Mouse (Mus musculus): ENCODE measurements at regions not wholly inside any gene's neighbourhood (a gene's known extent, or its start where the extent isn't known, plus 50 kb on each side); places are given as distances from the start of the nearest gene placed in this dataset.

GRCm38 (mm10) chr14:76708728-76709127, 152.0 kb upstream of the Serp2 start:
- no peak for ATAC-seq
- Histone ChIP-seq H3K27ac (no peak overlapping the region), H3K9ac (no peak overlapping the region), H3K4me2 (no peak overlapping the region), H3K4me1 (peaks cover 7% of the 10 kb centered on the region), H3K36me3 (no peaks in the 10 kb centered on the region), H3K9me3 (replicated peaks) (no peaks in the 10 kb centered on the region), H3K4me3 (no peak overlapping the region), H3K27me3 (replicated peaks) (no peaks in the 10 kb centered on the region)
- 81% methylated on average over 11 of the region's 11 CpGs for WGBS (ENCODE audit: insufficient replicate concordance)

GRCm38 (mm10) chr14:76703373-76703764, 146.7 kb upstream of the Serp2 start:
- H3K4me1 ChIP-seq: peaks cover 42% of the 10 kb centered on the region
- no peaks in the 10 kb centered on the region for H3K9me3 ChIP-seq (replicated peaks)
- H3K4me2 ChIP-seq: no peak overlapping the region
- WGBS (ENCODE audit: insufficient replicate concordance): 52% methylated on average over 7 of the region's 7 CpGs
- no peak overlapping the region for H3K27ac ChIP-seq
- no peaks in the 10 kb centered on the region for H3K27me3 ChIP-seq (replicated peaks)
- ATAC-seq: no peak
- no peaks in the 10 kb centered on the region for H3K36me3 ChIP-seq
- H3K9ac ChIP-seq: no peak overlapping the region
- no peak overlapping the region for H3K4me3 ChIP-seq

- 46% methylated on average over 8 of the region's 8 CpGs for WGBS (ENCODE audit: insufficient replicate concordance)
- H3K9ac ChIP-seq: no peak overlapping the region
- H3K4me3 ChIP-seq: no peak overlapping the region
- H3K9me3 ChIP-seq (replicated peaks): no peaks in the 10 kb centered on the region
- no peak for ATAC-seq
- no peaks in the 10 kb centered on the region for H3K36me3 ChIP-seq
- H3K27me3 ChIP-seq (replicated peaks): no peaks in the 10 kb centered on the region
- peaks cover 47% of the 10 kb centered on the region for H3K4me1 ChIP-seq
- no peak overlapping the region for H3K27ac ChIP-seq
- H3K4me2 ChIP-seq: no peak overlapping the region
These were observed 146.2 kb upstream of the Serp2 start for GRCm38 (mm10) chr14:76702709-76703372.

GRCm38 (mm10) chr14:76701911-76702708, 145.4 kb upstream of the Serp2 start:
- Histone ChIP-seq H3K9ac (no peak overlapping the region), H3K27me3 (replicated peaks) (no peaks in the 10 kb centered on the region), H3K4me1 (peaks cover 51% of the 10 kb centered on the region), H3K4me2 (no peak overlapping the region), H3K27ac (no peak overlapping the region), H3K9me3 (replicated peaks) (no peaks in the 10 kb centered on the region), H3K4me3 (no peak overlapping the region), H3K36me3 (no peaks in the 10 kb centered on the region)
- no peak for ATAC-seq
- WGBS (ENCODE audit: insufficient replicate concordance): 16% methylated on average over 14 of the region's 14 CpGs

GRCm38 (mm10) chr14:76701304-76701703, 144.6 kb upstream of the Serp2 start:
- Histone ChIP-seq H3K9ac (no peak overlapping the region), H3K36me3 (no peaks in the 10 kb centered on the region), H3K27ac (no peak overlapping the region), H3K4me1 (peaks cover 60% of the 10 kb centered on the region), H3K4me3 (no peak overlapping the region), H3K27me3 (replicated peaks) (no peaks in the 10 kb centered on the region), H3K9me3 (replicated peaks) (no peaks in the 10 kb centered on the region), H3K4me2 (no peak overlapping the region)
- 51% methylated on average over 1 of the region's 1 CpGs for WGBS (ENCODE audit: insufficient replicate concordance)
- ATAC-seq: no peak

- H3K4me1 ChIP-seq: peaks cover 65% of the 10 kb centered on the region
- peak; percentile 40; the same call in 1 of the 2 replicates for ATAC-seq
- H3K36me3 ChIP-seq: no peaks in the 10 kb centered on the region
- H3K4me2 ChIP-seq: no peak overlapping the region
- 38% methylated on average over 3 of the region's 3 CpGs for WGBS (ENCODE audit: insufficient replicate concordance)
- no peak overlapping the region for H3K27ac ChIP-seq
- no peaks in the 10 kb centered on the region for H3K9me3 ChIP-seq (replicated peaks)
- H3K4me3 ChIP-seq: no peak overlapping the region
- H3K27me3 ChIP-seq (replicated peaks): no peaks in the 10 kb centered on the region
- no peak overlapping the region for H3K9ac ChIP-seq
These were observed 144.1 kb upstream of the Serp2 start for GRCm38 (mm10) chr14:76700796-76701195.

- Histone ChIP-seq H3K36me3 (no peaks in the 10 kb centered on the region), H3K9ac (no peak overlapping the region), H3K4me1 (peaks cover 71% of the 10 kb centered on the region), H3K27ac (no peak overlapping the region), H3K4me3 (no peak overlapping the region), H3K27me3 (replicated peaks) (no peaks in the 10 kb centered on the region), H3K9me3 (replicated peaks) (no peaks in the 10 kb centered on the region), H3K4me2 (no peak overlapping the region)
- ATAC-seq: no peak
- WGBS (ENCODE audit: insufficient replicate concordance): 46% methylated on average over 4 of the region's 4 CpGs
These were observed 143.5 kb upstream of the Serp2 start for GRCm38 (mm10) chr14:76700190-76700589.

GRCm38 (mm10) chr14:76698718-76699402, 142.2 kb upstream of the Serp2 start:
- Histone ChIP-seq H3K9ac (no peak overlapping the region), H3K4me3 (no peak overlapping the region), H3K27ac (no peak overlapping the region), H3K27me3 (replicated peaks) (no peaks in the 10 kb centered on the region), H3K4me1 (peaks cover 84% of the 10 kb centered on the region), H3K4me2 (no peak overlapping the region), H3K36me3 (no peaks in the 10 kb centered on the region), H3K9me3 (replicated peaks) (no peaks in the 10 kb centered on the region)
- no peak for ATAC-seq
- WGBS (ENCODE audit: insufficient replicate concordance): 54% methylated on average over 4 of the region's 4 CpGs

GRCm38 (mm10) chr14:76696729-76697128, 140.0 kb upstream of the Serp2 start:
- WGBS (ENCODE audit: insufficient replicate concordance): 45% methylated on average over 4 of the region's 4 CpGs
- Histone ChIP-seq H3K27ac (no peak overlapping the region), H3K4me3 (no peak overlapping the region), H3K36me3 (no peaks in the 10 kb centered on the region), H3K4me1 (peaks cover 67% of the 10 kb centered on the region), H3K27me3 (replicated peaks) (no peaks in the 10 kb centered on the region), H3K9me3 (replicated peaks) (no peaks in the 10 kb centered on the region), H3K9ac (no peak overlapping the region), H3K4me2 (no peak overlapping the region)
- ATAC-seq: no peak

- peak overlapping the region; percentile 16 for H3K4me3 ChIP-seq
- H3K36me3 ChIP-seq: no peaks in the 10 kb centered on the region
- peak overlapping the region; percentile 59 for H3K4me2 ChIP-seq
- WGBS (ENCODE audit: insufficient replicate concordance): 10% methylated on average over 18 of the region's 18 CpGs
- peak; percentile 61 for ATAC-seq
- H3K4me1 ChIP-seq: peaks cover 59% of the 10 kb centered on the region
- H3K9me3 ChIP-seq (replicated peaks): no peaks in the 10 kb centered on the region
- H3K27me3 ChIP-seq (replicated peaks): no peaks in the 10 kb centered on the region
- no peak overlapping the region for H3K9ac ChIP-seq
- H3K27ac ChIP-seq: no peak overlapping the region
These were observed 139.1 kb upstream of the Serp2 start for GRCm38 (mm10) chr14:76695691-76696355.

GRCm38 (mm10) chr14:76694894-76695293, 138.2 kb upstream of the Serp2 start:
- Histone ChIP-seq H3K9me3 (replicated peaks) (no peaks in the 10 kb centered on the region), H3K9ac (no peak overlapping the region), H3K4me1 (peaks cover 61% of the 10 kb centered on the region), H3K27ac (no peak overlapping the region), H3K27me3 (replicated peaks) (no peaks in the 10 kb centered on the region), H3K36me3 (no peaks in the 10 kb centered on the region), H3K4me2 (peak overlapping the region; percentile 59), H3K4me3 (no peak overlapping the region)
- ATAC-seq: no peak
- WGBS (ENCODE audit: insufficient replicate concordance): 55% methylated on average over 8 of the region's 8 CpGs

Measured in liver, embryonic 12.5 days (tissue).